Mouse (Mus musculus) mesoderm, embryonic 11.5 days (tissue): Measurements from ENCODE around the gene Hgd.
A peak's percentile ranks its signal among the peaks of the same experiment; 100 is the strongest.

Source experiments
- DNase-seq: peaks from one replicate; pipeline ENCODE4 v3.0.0-alpha.2; 2012; ENCODE audit warnings: low read depth, low spot score

Hgd gene

GRCm38 (mm10) chr16:37579994-37580393 is at the start of gene Hgd:
TSS of gene Hgd (plus strand) at chr16:37580153.
- DNase-seq = no peak

- no peak for DNase-seq
Measured at GRCm38 (mm10) chr16:37530170-37530569, 49.8 kb upstream of the Hgd start.

- DNase-seq = no peak
Measured at GRCm38 (mm10) chr16:37532046-37532445, 47.9 kb upstream of the Hgd start.

- DNase-seq = no peak
Measured at GRCm38 (mm10) chr16:37533369-37534068, 46.4 kb upstream of the Hgd start.

- no peak for DNase-seq
Measured at GRCm38 (mm10) chr16:37539240-37539610, 40.7 kb upstream of the Hgd start.

GRCm38 (mm10) chr16:37539611-37540580 is 40.1 kb upstream of the Hgd start, which contains the start of the genes Gtf2e1 and Rabl3:
TSS of gene Gtf2e1 (minus strand) at chr16:37539789.
TSS of gene Rabl3 (plus strand) at chr16:37539885.
- peak; percentile 99 for DNase-seq

GRCm38 (mm10) chr16:37540776-37541175 is 39.2 kb upstream of the Hgd start:
- no peak for DNase-seq

- DNase-seq = no peak
Measured at GRCm38 (mm10) chr16:37546312-37546711, 33.6 kb upstream of the Hgd start.

- DNase-seq = peak; percentile 22
Measured at GRCm38 (mm10) chr16:37550266-37550665, 29.7 kb upstream of the Hgd start.

GRCm38 (mm10) chr16:37550981-37551380 is 29.0 kb upstream of the Hgd start:
- no peak for DNase-seq

GRCm38 (mm10) chr16:37552824-37553223 is 27.1 kb upstream of the Hgd start:
- DNase-seq = no peak

- DNase-seq = no peak
Measured at GRCm38 (mm10) chr16:37562414-37562813, 17.5 kb upstream of the Hgd start.

- DNase-seq = no peak
Measured at GRCm38 (mm10) chr16:37562961-37563360, 17.0 kb upstream of the Hgd start.

- DNase-seq = no peak
Measured at GRCm38 (mm10) chr16:37565117-37565516, 14.8 kb upstream of the Hgd start.

- DNase-seq = no peak
Measured at GRCm38 (mm10) chr16:37566107-37566506, 13.8 kb upstream of the Hgd start.

GRCm38 (mm10) chr16:37567113-37568050 is 12.6 kb upstream of the Hgd start:
- DNase-seq = no peak

GRCm38 (mm10) chr16:37571554-37571953 is 8.4 kb upstream of the Hgd start:
- no peak for DNase-seq

GRCm38 (mm10) chr16:37572117-37572754 is 7.7 kb upstream of the Hgd start:
- DNase-seq = no peak

- DNase-seq = no peak
Measured at GRCm38 (mm10) chr16:37573061-37573460, 6.9 kb upstream of the Hgd start.

GRCm38 (mm10) chr16:37575325-37575724 is 4.6 kb upstream of the Hgd start:
- no peak for DNase-seq

GRCm38 (mm10) chr16:37579591-37579990 is 362 bp upstream of the Hgd start:
- DNase-seq = no peak
